Mouse (Mus musculus) ES-Bruce4 (cell line): ENCODE results near the gene Rbms3.

Experiments
- CTCF ChIP-seq: IDR thresholded peaks from one replicate; pipeline ENCODE4 v1.8.1; 2011; ENCODE audit warnings: low read depth, low read length
- POLR2A ChIP-seq: IDR thresholded peaks from one replicate; pipeline ENCODE4 v1.8.1; 2011; ENCODE audit warnings: low read length; ENCODE audit not compliant: insufficient read depth

GRCm38 (mm10) chr9:117059135-117059534 is 570.6 kb downstream of the Rbms3 start:
- no peak for TF ChIP-seq CTCF
- no peak for TF ChIP-seq POLR2A
